Comparison of ENCODE assay signal across 9 mouse cellular contexts in the genomic region with DNA sequence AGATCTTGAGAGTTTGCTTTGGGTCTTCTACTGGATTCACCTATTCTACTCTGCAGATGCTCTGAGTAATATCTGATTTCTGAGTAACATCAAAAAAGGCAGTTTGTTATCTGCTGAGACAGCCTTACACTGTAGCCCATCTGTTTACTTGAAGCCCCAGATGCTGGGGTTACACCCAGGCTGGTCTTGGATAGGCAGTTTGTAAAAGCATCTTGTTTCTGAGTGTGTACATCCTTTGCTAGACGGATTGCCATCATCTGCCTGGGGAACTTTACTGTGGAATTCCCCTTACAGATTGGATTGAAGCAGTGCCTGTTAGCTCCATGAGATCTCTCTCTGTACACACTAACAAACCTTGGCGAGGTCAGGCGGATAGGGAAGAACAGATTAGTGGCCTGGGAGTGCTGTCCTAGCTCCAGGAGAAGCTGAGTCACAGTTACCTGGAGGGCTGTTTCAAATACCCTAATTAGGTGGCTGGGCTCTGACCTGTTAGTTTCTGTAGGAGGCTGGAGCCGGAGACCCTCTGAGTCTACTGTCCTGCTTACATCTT. TPM values are rescaled to one million over a fixed set of nuclear protein-coding genes. Genes with fewer than 3 reads are reported as not detected.
DNase-seq lines count a peak whose midpoint lies in the region; ATAC-seq lines count a peak whose summit lies in the region.
"Had no signal": no experiment of that assay in that cellular context is flagged by ENCODE, and none has a peak within 500 bp of the region (broad histone marks: within the 10 kb centered on the region; RNA-seq: fewer than 3 reads in every experiment).

No protein-coding gene starts in this region.

- H3K9me3 ChIP-seq in kidney, embryonic 15.5 days (replicated peaks): no peaks in the 10 kb centered on the region
- no peaks in the 10 kb centered on the region for H3K9me3 ChIP-seq in kidney, embryonic 16.5 days (ENCODE audit: low read length)
- H3K9me3 ChIP-seq in embryonic facial prominence, embryonic 15.5 days (replicated peaks): no peaks in the 10 kb centered on the region
- no peaks in the 10 kb centered on the region for H3K9me3 ChIP-seq in intestine, embryonic 16.5 days (ENCODE audit: control insufficient read depth, low read length)
- H3K9me3 ChIP-seq in neural tube, embryonic 15.5 days (replicated peaks): no peaks in the 10 kb centered on the region

- no peak for DNase-seq in urinary bladder, postnatal 25 days (ENCODE audit: low spot score)
- no peak for DNase-seq in lung, postnatal 14 days

- ATAC-seq in kidney, embryonic 15.5 days (replicated peaks; ENCODE audit: low FRiP score): no peak
- ATAC-seq in kidney, embryonic 16.5 days (ENCODE audit: low FRiP score, low TSS enrichment): no peak
- ATAC-seq in embryonic facial prominence, embryonic 15.5 days (ENCODE audit: insufficient number of reproducible peaks, low FRiP score, low TSS enrichment, low read depth): no peak
- peak; percentile 41; the same call in 1 of the 2 replicates for ATAC-seq in intestine, embryonic 16.5 days
- ATAC-seq in neural tube, embryonic 15.5 days (ENCODE audit: low FRiP score): no peak
- ATAC-seq: Patski had no signal

- WGBS in kidney, embryonic 15.5 days: 77% methylated on average over 4 of the region's 4 CpGs
- 79% methylated on average over 4 of the region's 4 CpGs for WGBS in kidney, embryonic 16.5 days
- WGBS in embryonic facial prominence, embryonic 15.5 days: 55% methylated on average over 4 of the region's 4 CpGs
- WGBS in intestine, embryonic 16.5 days: 59% methylated on average over 4 of the region's 4 CpGs
- 74% methylated on average over 4 of the region's 4 CpGs for WGBS in neural tube, embryonic 15.5 days

- peaks cover 14% of the 10 kb centered on the region for H3K4me1 ChIP-seq in kidney, embryonic 15.5 days
- peaks cover 11% of the 10 kb centered on the region; the same call in 1 of the 2 replicates for H3K4me1 ChIP-seq in kidney, embryonic 16.5 days (ENCODE audit: insufficient read depth, low read length)
- peaks cover 12% of the 10 kb centered on the region for H3K4me1 ChIP-seq in embryonic facial prominence, embryonic 15.5 days
- peaks cover 14% of the 10 kb centered on the region for H3K4me1 ChIP-seq in intestine, embryonic 16.5 days (ENCODE audit: control insufficient read depth, insufficient read depth, low read length)
- H3K4me1 ChIP-seq in neural tube, embryonic 15.5 days: peaks cover 12% of the 10 kb centered on the region

- H3K9ac ChIP-seq in kidney, embryonic 15.5 days: no peak overlapping the region
- H3K9ac ChIP-seq in kidney, embryonic 16.5 days (replicated peaks; ENCODE audit: low read length): no peak overlapping the region
- H3K9ac ChIP-seq in embryonic facial prominence, embryonic 15.5 days: no peak overlapping the region
- no peak overlapping the region for H3K9ac ChIP-seq in intestine, embryonic 16.5 days (ENCODE audit: low read depth, low read length)
- H3K9ac ChIP-seq in neural tube, embryonic 15.5 days (replicated peaks): no peak overlapping the region

- 0 out of 2 replicates have a peak overlapping the region, but pooled peaks have one; percentile 29 for H3K27ac ChIP-seq in kidney, embryonic 15.5 days
- no peak overlapping the region for H3K27ac ChIP-seq in kidney, embryonic 16.5 days (ENCODE audit: low read length)
- H3K27ac ChIP-seq in embryonic facial prominence, embryonic 15.5 days (replicated peaks): peak overlapping the region; percentile 28; the same call in 1 of the 2 replicates
- H3K27ac ChIP-seq in intestine, embryonic 16.5 days (ENCODE audit: low read length): 0 out of 2 replicates have a peak overlapping the region, but pooled peaks have one; percentile 3
- peak overlapping the region; percentile 19; the same call in 1 of the 2 replicates for H3K27ac ChIP-seq in neural tube, embryonic 15.5 days (replicated peaks)

- no peaks in the 10 kb centered on the region for H3K36me3 ChIP-seq in kidney, embryonic 15.5 days
- H3K36me3 ChIP-seq in kidney, embryonic 16.5 days (ENCODE audit: insufficient read depth, low read length): no peaks in the 10 kb centered on the region
- 0 out of 2 replicates have a peak, but pooled peaks cover 3% of the 10 kb centered on the region for H3K36me3 ChIP-seq in embryonic facial prominence, embryonic 15.5 days
- H3K36me3 ChIP-seq in intestine, embryonic 16.5 days (ENCODE audit: control insufficient read depth, insufficient read depth, low read length): no peaks in the 10 kb centered on the region
- no peaks in the 10 kb centered on the region for H3K36me3 ChIP-seq in neural tube, embryonic 15.5 days

- H3K4me2 ChIP-seq in kidney, embryonic 15.5 days: no peak overlapping the region
- no peak overlapping the region for H3K4me2 ChIP-seq in kidney, embryonic 16.5 days (replicated peaks; ENCODE audit: low read depth, low read length)
- no peak overlapping the region for H3K4me2 ChIP-seq in embryonic facial prominence, embryonic 15.5 days (replicated peaks)
- H3K4me2 ChIP-seq in intestine, embryonic 16.5 days (ENCODE audit: low read depth, low read length): no peak overlapping the region
- H3K4me2 ChIP-seq in neural tube, embryonic 15.5 days: no peak overlapping the region

- H3K4me3 ChIP-seq in kidney, embryonic 15.5 days (replicated peaks): no peak overlapping the region
- H3K4me3 ChIP-seq in kidney, embryonic 16.5 days (ENCODE audit: low read length): no peak overlapping the region
- H3K4me3 ChIP-seq in embryonic facial prominence, embryonic 15.5 days (replicated peaks): no peak overlapping the region
- H3K4me3 ChIP-seq in intestine, embryonic 16.5 days (ENCODE audit: low read length): no peak overlapping the region
- no peak overlapping the region for H3K4me3 ChIP-seq in neural tube, embryonic 15.5 days (replicated peaks)
- H3K4me3 ChIP-seq: myocyte had no signal

- H3K27me3 ChIP-seq in kidney, embryonic 15.5 days: no peaks in the 10 kb centered on the region
- H3K27me3 ChIP-seq in kidney, embryonic 16.5 days (ENCODE audit: insufficient read depth, low read length): no peaks in the 10 kb centered on the region
- H3K27me3 ChIP-seq in embryonic facial prominence, embryonic 15.5 days: no peaks in the 10 kb centered on the region
- H3K27me3 ChIP-seq in intestine, embryonic 16.5 days (replicated peaks; ENCODE audit: control insufficient read depth, insufficient read depth, low read length): no peaks in the 10 kb centered on the region
- H3K27me3 ChIP-seq in neural tube, embryonic 15.5 days (replicated peaks): no peaks in the 10 kb centered on the region
- H3K27me3 ChIP-seq: Patski had no signal

RNA-seq across cellular contexts. Expression of gene Fgd6, which starts 37.2 kb away (rescaled TPM):
- 3.0 and 3.3 TPM in 2 replicates for polyA plus RNA-seq in kidney, embryonic 15.5 days (2015; fragmentation: Nextera tagmentation; extraction: Ambion mirVana)
- 3.3 TPM in 2 replicates for polyA plus RNA-seq in kidney, embryonic 16.5 days (2015; fragmentation: Nextera tagmentation; extraction: Ambion mirVana)
- polyA plus RNA-seq in embryonic facial prominence, embryonic 15.5 days (2015; fragmentation: Nextera tagmentation; extraction: Ambion mirVana): 2.4 and 2.6 TPM in 2 replicates
- polyA plus RNA-seq in intestine, embryonic 16.5 days (2015; fragmentation: Nextera tagmentation; extraction: Ambion mirVana): 2.7 and 3.0 TPM in 2 replicates
- polyA plus RNA-seq in neural tube, embryonic 15.5 days (2015; fragmentation: Nextera tagmentation; extraction: Ambion mirVana): 1.8 and 2.3 TPM in 2 replicates

RNA-seq across cellular contexts. Expression of gene Vezt, which starts 37.4 kb away (rescaled TPM):
- 23.6 TPM in 2 replicates for polyA plus RNA-seq in kidney, embryonic 15.5 days (2015; fragmentation: Nextera tagmentation; extraction: Ambion mirVana)
- 24.5 TPM in 2 replicates for polyA plus RNA-seq in kidney, embryonic 16.5 days (2015; fragmentation: Nextera tagmentation; extraction: Ambion mirVana)
- 25.0 and 29.6 TPM in 2 replicates for polyA plus RNA-seq in embryonic facial prominence, embryonic 15.5 days (2015; fragmentation: Nextera tagmentation; extraction: Ambion mirVana)
- 17.1 and 18.5 TPM in 2 replicates for polyA plus RNA-seq in intestine, embryonic 16.5 days (2015; fragmentation: Nextera tagmentation; extraction: Ambion mirVana)
- polyA plus RNA-seq in neural tube, embryonic 15.5 days (2015; fragmentation: Nextera tagmentation; extraction: Ambion mirVana): 42.3 and 43.1 TPM in 2 replicates
